Mouse (Mus musculus) c-Kit-positive CD71-negative TER-119-negative erythroid progenitor cells, embryonic 14.5 days (primary cell): ENCODE data around the gene Hist1h2aa.

Experiments
- DNase-seq: peaks from one replicate; pipeline ENCODE4 v3.0.0-alpha.2; 2013; ENCODE audit warnings: low read depth

Hist1h2aa gene

DNA sequence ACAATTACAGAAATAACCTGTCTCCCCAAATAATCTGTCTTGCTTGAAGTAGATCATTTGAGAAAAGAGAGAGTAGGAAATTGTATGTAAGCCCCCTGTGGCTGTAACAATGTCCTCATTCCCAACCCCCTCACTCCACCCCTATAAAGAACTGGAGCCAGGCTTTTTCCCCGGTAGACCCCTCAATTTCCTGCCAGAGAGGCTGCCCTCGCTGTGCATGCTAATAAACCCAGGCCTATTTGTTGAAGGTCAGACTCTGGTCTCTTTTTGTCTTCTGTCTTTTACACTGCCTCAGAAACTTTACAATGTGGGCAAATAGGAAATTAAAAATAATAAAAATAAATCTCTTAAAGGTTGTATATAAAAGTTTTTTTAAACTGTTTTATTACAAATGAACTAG lies 12.0 kb downstream of the Hist1h2aa start:
- no peak for DNase-seq

DNA sequence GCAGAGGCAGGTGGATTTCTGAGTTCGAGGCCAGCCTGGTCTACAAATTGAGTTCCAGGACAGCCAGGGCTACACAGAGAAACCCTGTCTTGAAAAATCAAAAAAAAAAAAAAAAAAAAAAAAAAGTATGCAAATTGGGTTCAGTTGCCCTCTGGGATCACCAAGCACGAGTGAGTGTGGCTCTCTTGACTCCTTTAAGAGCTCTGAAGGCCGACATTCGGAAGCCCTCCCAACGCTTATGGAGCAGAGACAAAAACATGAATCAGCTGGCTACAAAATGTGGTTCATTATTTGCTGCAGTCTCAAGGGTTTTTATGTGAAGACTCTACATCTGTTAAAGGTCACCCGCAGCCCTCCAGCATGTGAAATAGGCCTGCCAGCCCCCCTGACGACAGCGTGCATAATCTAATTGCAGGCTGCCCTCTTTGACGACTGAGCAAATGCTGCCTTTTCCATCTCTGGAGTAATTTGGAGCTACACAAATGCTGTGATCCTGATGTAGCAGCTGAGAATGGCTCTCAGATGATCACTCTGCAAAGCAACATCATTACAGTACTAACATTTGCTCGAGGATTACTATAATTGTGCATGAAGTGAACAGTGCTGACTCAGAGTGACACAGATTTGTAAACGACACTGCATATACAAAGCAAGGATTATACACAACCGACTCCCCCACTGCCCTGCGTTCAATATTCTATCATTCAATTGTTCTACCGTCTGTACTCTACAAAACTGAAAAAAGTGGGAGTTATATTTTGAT lies 15.4 kb downstream of the Hist1h2aa start:
- DNase-seq: no peak

DNA sequence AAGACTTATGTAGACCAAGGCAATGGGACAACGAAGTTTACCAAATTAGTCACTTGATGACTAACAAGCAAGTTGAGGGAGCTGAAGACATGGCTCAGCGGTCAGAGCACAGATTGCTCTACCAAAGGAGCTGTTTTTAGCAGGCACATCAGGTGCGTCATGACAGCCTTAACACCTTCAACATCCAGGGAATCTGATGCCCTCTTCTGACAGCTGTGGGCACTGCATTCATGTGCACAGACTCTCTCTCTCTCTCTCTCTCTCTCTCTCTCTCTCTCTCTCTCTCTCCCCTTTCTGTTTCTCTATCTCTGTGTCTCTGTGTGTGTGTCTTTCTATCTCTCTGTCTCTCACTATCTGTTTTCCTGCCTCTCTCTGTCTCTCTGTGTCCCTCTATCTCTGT lies 16.7 kb downstream of the Hist1h2aa start:
- DNase-seq: peak; percentile 7

DNA sequence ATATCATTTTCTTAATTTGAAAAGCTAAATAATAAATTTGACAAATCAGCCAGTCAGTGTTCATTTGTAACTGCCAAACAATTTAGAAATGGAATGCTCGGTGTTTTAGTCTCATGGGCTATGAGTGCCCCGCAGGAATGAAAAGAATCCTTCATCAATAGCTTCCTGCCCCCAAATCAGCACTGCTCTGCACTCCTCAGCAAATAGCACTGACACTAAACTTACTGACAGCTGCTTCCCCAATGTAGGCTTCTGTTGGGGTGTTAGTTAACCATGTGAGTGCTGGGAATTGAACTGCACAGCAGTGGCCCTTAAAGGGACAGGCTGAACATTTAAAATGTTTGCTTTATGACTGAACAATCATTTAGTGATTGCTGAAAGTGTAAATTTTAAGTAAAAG lies 25.5 kb downstream of the Hist1h2aa start:
- no peak for DNase-seq

DNA sequence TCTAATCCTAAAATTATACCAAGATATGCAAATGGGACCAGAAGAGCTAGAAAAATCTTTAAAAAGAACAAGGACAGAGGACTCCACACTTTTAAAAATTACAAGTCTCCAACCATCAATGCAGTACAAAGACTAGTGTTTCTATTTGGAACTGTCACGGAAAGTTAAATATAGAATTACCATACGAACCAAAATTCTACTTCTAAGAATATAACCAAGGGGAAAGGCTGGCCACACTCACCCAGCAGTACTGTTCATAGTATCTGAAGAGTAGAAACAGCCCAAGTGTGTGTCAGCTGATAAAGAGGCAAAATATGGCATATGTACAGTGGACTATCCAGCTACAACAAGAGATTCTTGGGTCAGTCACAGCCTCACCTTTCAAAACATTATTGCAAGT lies 30.6 kb downstream of the Hist1h2aa start:
- DNase-seq: no peak

DNA sequence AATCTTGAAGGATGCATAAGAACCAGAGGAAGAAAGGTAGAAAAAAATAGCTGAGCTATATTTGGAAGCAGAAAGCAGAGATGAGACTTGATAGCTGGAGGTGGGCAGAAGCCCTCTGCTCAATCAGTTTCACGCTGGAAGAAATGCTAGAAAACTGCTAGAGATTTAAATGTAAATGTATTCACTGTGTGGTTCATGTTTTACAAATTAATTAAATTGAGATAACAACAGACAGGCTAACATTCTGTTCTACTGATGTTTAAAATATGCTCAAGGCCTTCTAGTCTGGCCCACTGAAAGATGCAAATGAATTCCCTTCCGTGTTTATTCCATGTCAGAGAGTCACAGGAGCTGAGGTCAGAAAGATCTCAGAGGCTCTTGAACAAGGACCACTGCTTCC lies 37.6 kb downstream of the Hist1h2aa start:
- DNase-seq: no peak

DNA sequence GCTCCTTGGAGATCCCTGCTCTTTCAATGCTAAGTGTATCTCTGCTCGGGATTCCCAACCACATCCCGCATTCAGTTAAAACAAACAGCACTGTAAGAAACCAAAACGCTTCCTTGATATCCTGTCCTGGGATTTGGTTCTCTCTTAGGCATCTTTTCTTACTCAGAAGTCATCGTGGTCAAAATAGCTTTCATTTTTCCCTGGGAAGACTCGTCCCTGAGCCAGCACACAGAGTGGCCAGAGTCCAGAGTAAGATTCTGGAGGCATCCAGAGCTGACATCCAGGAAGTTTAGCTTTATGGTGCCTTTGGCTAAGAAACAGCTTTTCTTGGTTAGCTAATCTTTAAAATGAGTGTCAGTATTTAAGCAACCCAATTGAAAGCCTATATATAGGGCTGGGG lies 38.0 kb downstream of the Hist1h2aa start:
- DNase-seq: no peak
